Mouse (Mus musculus) myocyte (in vitro differentiated cells): ENCODE measurements at regions not wholly inside any gene's neighbourhood (a gene's known extent, or its start where the extent isn't known, plus 50 kb on each side); places are given as distances from the start of the nearest gene placed in this dataset.

Experiments
- H3K27me3 ChIP-seq: one replicate; pipeline ENCODE4 v1.6.1; 2011; ENCODE audit not compliant: control insufficient read depth, insufficient read depth, insufficient read length
- H3K36me3 ChIP-seq: one replicate; pipeline ENCODE4 v1.6.1; 2011; ENCODE audit not compliant: control insufficient read depth, insufficient read depth
- H3K4me2 ChIP-seq: one replicate; pipeline ENCODE4 v1.6.1; 2011; ENCODE audit warnings: low read depth, control low read depth
- H3K4me3 ChIP-seq: one replicate; pipeline ENCODE4 v1.5.1; 2011; ENCODE audit warnings: mild to moderate bottlenecking, control low read depth, moderate library complexity
- H3K79me2 ChIP-seq: one replicate; pipeline ENCODE4 v1.6.1; 2011; ENCODE audit not compliant: control insufficient read depth, insufficient read depth
- H3ac ChIP-seq: one replicate; pipeline ENCODE4 v1.6.1; 2011; ENCODE audit not compliant: control insufficient read depth, insufficient read length
- CEBPB ChIP-seq: IDR thresholded peaks from 2 replicates; pipeline ENCODE4 v1.6.1; 2011; ENCODE audit warnings: mild to moderate bottlenecking, moderate library complexity; ENCODE audit not compliant: poor library complexity, insufficient read depth, severe bottlenecking
- MAX ChIP-seq: IDR thresholded peaks from one replicate; pipeline ENCODE4 v1.6.1; 2011; ENCODE audit warnings: low read depth, mild to moderate bottlenecking, control low read depth
- MYOD1 ChIP-seq, 3 experiments: IDR thresholded peaks; one replicate each; pipeline ENCODE4 v1.6.1; 2011; ENCODE audit warnings: control low read depth in 2 of 3, low read depth in 2 of 3, mild to moderate bottlenecking in 2 of 3, moderate library complexity in 1 of 3; ENCODE audit not compliant: insufficient read length in 2 of 3, control insufficient read depth in 1 of 3
- MYOG ChIP-seq, 3 experiments: IDR thresholded peaks; one replicate each; pipeline ENCODE4 v1.6.1; 2011; ENCODE audit warnings: control low read depth in 2 of 3, low read depth in 2 of 3, mild to moderate bottlenecking in 2 of 3; ENCODE audit not compliant: insufficient read length in 2 of 3, control insufficient read depth in 1 of 3, insufficient read depth in 1 of 3
- POLR2A ChIP-seq: IDR thresholded peaks from one replicate; pipeline ENCODE4 v1.6.1; 2011; ENCODE audit warnings: low read depth, mild to moderate bottlenecking, control low read depth, moderate library complexity; ENCODE audit not compliant: insufficient read length
- POLR2AphosphoS2 ChIP-seq: IDR thresholded peaks from one replicate; pipeline ENCODE4 v1.6.1; 2011; ENCODE audit warnings: low read depth, control low read depth; ENCODE audit not compliant: insufficient read length
- REST ChIP-seq: IDR thresholded peaks from one replicate; pipeline ENCODE4 v1.6.1; 2011; ENCODE audit warnings: mild to moderate bottlenecking, control low read depth, moderate library complexity; ENCODE audit not compliant: insufficient read depth, insufficient read length
- SRF ChIP-seq: IDR thresholded peaks from one replicate; pipeline ENCODE4 v1.6.1; 2011; ENCODE audit warnings: low read depth; ENCODE audit not compliant: control insufficient read depth, insufficient read length
- TCF12 ChIP-seq: IDR thresholded peaks from one replicate; pipeline ENCODE4 v1.6.1; 2011; ENCODE audit warnings: mild to moderate bottlenecking, control low read depth; ENCODE audit not compliant: poor library complexity, insufficient read depth, severe bottlenecking
- TCF3 ChIP-seq: IDR thresholded peaks from one replicate; pipeline ENCODE4 v1.6.1; 2011; ENCODE audit warnings: low read depth, control low read depth; ENCODE audit not compliant: insufficient read length
- USF1 ChIP-seq: IDR thresholded peaks from one replicate; pipeline ENCODE4 v1.6.1; 2011; ENCODE audit warnings: low read depth, mild to moderate bottlenecking, control low read depth, moderate library complexity

GRCm38 (mm10) chr2:116181861-116182260, 116.2 kb upstream of the Meis2 start:
- Histone ChIP-seq H3ac (no peak overlapping the region), H3K4me2 (no peak overlapping the region)

GRCm38 (mm10) chr2:116177155-116177554, 111.5 kb upstream of the Meis2 start:
- TF ChIP-seq TCF3 (no peak), MYOG (IDR thresholded peaks at IDR 0.05; ENCODE audit: control insufficient read depth in 1 of 3, insufficient read depth in 1 of 3, insufficient read length in 2 of 3, low read depth in 2 of 3) (no peak), CEBPB (no peak), MAX (no peak), TCF12 (no peak), SRF (no peak), POLR2A (no peak), REST (no peak)

More at GRCm38 (mm10) chr2:116181861-116182260, 116.2 kb upstream of the Meis2 start:
- Histone ChIP-seq H3K36me3 (no peaks in the 10 kb centered on the region), H3K27me3 (peaks cover 4% of the 10 kb centered on the region), H3K79me2 (no peaks in the 10 kb centered on the region), H3K4me3 (no peak overlapping the region)
- TF ChIP-seq POLR2A (no peak), TCF3 (no peak), CEBPB (no peak), SRF (no peak), MYOG (IDR thresholded peaks at IDR 0.05; ENCODE audit: control insufficient read depth in 1 of 3, insufficient read depth in 1 of 3, insufficient read length in 2 of 3, low read depth in 2 of 3) (no peak), MAX (no peak), MYOD1 (IDR thresholded peaks at IDR 0.05; ENCODE audit: control insufficient read depth in 1 of 3, insufficient read length in 2 of 3, low read depth in 2 of 3) (no peak), USF1 (no peak), TCF12 (no peak)

GRCm38 (mm10) chr2:116165871-116166770, 100.5 kb upstream of the Meis2 start:
- no peaks in the 10 kb centered on the region for H3K36me3 ChIP-seq
- no peak overlapping the region for H3ac ChIP-seq
- no peak for TF ChIP-seq POLR2AphosphoS2
- no peak for TF ChIP-seq USF1
- TF ChIP-seq SRF = no peak
- TF ChIP-seq REST = no peak
- TF ChIP-seq MAX = no peak
- no peak for TF ChIP-seq TCF12
- H3K79me2 ChIP-seq = no peaks in the 10 kb centered on the region
- H3K4me3 ChIP-seq = no peak overlapping the region
- no peak overlapping the region for H3K4me2 ChIP-seq
- peaks cover 4% of the 10 kb centered on the region for H3K27me3 ChIP-seq

More at GRCm38 (mm10) chr2:116177155-116177554, 111.5 kb upstream of the Meis2 start:
- no peaks in the 10 kb centered on the region for H3K79me2 ChIP-seq
- no peaks in the 10 kb centered on the region for H3K36me3 ChIP-seq
- H3K27me3 ChIP-seq = peaks cover 4% of the 10 kb centered on the region
- no peak overlapping the region for H3ac ChIP-seq
- no peak overlapping the region for H3K4me2 ChIP-seq
- H3K4me3 ChIP-seq = no peak overlapping the region
